26 mouse cellular contexts compared by ENCODE assay signal in genomic region chr5:81055253-81055652, GRCm38 (mm10).
"Had no signal": no experiment of that assay in that cellular context is flagged by ENCODE, and none has a peak within 500 bp of the region (broad histone marks: within the 10 kb centered on the region; RNA-seq: fewer than 3 reads in every experiment).

No protein-coding gene starts in this region.

- H3K27ac ChIP-seq: gastrocnemius, adult 2 months; heart, embryonic 10.5 days; hindbrain, embryonic 13.5 days; hindbrain, embryonic 15.5 days; hindbrain, postnatal 0 days; kidney, embryonic 15.5 days; kidney, postnatal 0 days; limb, embryonic 13.5 days; limb, embryonic 15.5 days; liver, embryonic 13.5 days had no signal

- DNase-seq: gastrocnemius, adult 2 months; gastrocnemius, postnatal 10 days; gastrocnemius, postnatal 25 days; heart, adult 18-20 months; heart, postnatal 10 days; heart, postnatal 4 days; kidney, adult 11 months; kidney, adult 2 months; kidney, adult 9 months; kidney, postnatal 14 days; kidney, postnatal 36 days; layer of hippocampus, adult 9-11 months; layer of hippocampus, postnatal 36 days; left cerebral cortex, postnatal 4 days; liver, embryonic 13.5 days had no signal

- H3K4me2 ChIP-seq: heart, embryonic 12.5 days; hindbrain, embryonic 13.5 days; hindbrain, embryonic 15.5 days; kidney, embryonic 15.5 days; limb, embryonic 13.5 days; limb, embryonic 15.5 days; liver, embryonic 11.5 days; liver, embryonic 13.5 days had no signal

- H3K4me1 ChIP-seq: heart, embryonic 10.5 days; heart, embryonic 12.5 days; kidney, embryonic 15.5 days; limb, embryonic 15.5 days; liver, embryonic 13.5 days had no signal

- ATAC-seq: hindbrain, postnatal 0 days; intestine, embryonic 16.5 days had no signal

- H3K9ac ChIP-seq: heart, embryonic 12.5 days; hindbrain, embryonic 13.5 days; hindbrain, embryonic 15.5 days; kidney, embryonic 15.5 days; limb, embryonic 13.5 days; limb, embryonic 15.5 days; liver, embryonic 13.5 days had no signal

- H3K9me3 ChIP-seq: heart, embryonic 10.5 days; heart, embryonic 12.5 days; hindbrain, embryonic 13.5 days; hindbrain, embryonic 15.5 days; kidney, embryonic 15.5 days; limb, embryonic 13.5 days; limb, embryonic 15.5 days; liver, embryonic 13.5 days had no signal

- H3K36me3 ChIP-seq: heart, embryonic 10.5 days; heart, embryonic 12.5 days; hindbrain, embryonic 13.5 days; hindbrain, embryonic 15.5 days; kidney, embryonic 15.5 days; limb, embryonic 13.5 days; limb, embryonic 15.5 days; liver, embryonic 13.5 days had no signal

- H3K27me3 ChIP-seq: heart, embryonic 12.5 days; hindbrain, embryonic 13.5 days; hindbrain, embryonic 15.5 days; kidney, embryonic 15.5 days; limb, embryonic 13.5 days; limb, embryonic 15.5 days; liver, embryonic 13.5 days had no signal

- H3K4me3 ChIP-seq: gastrocnemius, adult 2 months; heart, embryonic 10.5 days; heart, embryonic 12.5 days; hindbrain, embryonic 13.5 days; hindbrain, embryonic 15.5 days; kidney, embryonic 15.5 days; limb, embryonic 13.5 days; limb, embryonic 15.5 days; liver, embryonic 13.5 days had no signal
